Mouse (Mus musculus): Measurements from ENCODE around the gene Abcc10. TPM values are rescaled to one million over a fixed set of nuclear protein-coding genes. Genes with fewer than 3 reads are reported as not detected.

The Abcc10 gene
- polyA plus RNA-seq (2014; fragmentation: Nextera tagmentation; extraction: Ambion mirVana), result 4.7 and 5.5 TPM in 2 replicates

DNA sequence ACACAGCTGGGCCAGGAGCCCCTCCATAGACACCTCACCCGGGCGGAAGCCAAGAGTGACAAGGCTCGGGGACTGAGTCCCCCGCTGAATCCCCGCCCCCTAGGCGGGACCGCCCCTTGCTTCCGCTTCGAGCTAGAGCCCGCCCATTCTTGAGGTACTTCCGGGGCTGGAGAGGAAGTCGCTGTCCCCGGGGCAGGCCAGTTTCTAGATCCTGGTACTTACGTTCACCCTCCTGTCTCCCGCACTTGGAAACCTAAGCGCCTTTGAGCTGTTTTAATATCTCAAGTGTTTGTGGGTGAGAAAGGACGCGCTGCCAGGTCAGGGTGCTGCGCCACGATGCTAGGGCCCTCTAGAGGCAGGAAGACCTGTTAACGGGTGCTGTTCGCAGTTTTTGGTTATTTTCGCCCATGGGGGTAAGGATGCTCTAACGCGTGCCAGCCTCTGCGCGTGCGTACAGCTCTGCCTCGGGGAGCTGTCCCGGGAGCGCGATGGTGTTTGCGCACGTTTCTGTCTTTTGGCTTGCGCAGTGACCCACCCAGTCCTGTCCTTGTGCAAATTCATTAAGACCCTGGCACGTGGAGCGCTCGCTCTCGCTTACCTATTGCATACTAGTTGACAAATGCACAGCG lies at the start of gene Abcc10:
Abcc10 (minus strand) TSS at position 447 of the 629 bp plus-strand sequence.
- Histone ChIP-seq H3K36me3 (ENCODE audit: insufficient read depth) (no peaks in the 10 kb centered on the region), H3K4me2 (peak within 1 kb of the TSS; percentile 85), H3K9ac (peak within 1 kb of the TSS; percentile 71), H3K4me3 (ENCODE audit: low read depth, low read length) (peak within 1 kb of the TSS; percentile 69), H3K9me3 (ENCODE audit: low read depth, low read length) (no peaks in the 10 kb centered on the region), H3K4me1 (ENCODE audit: insufficient read depth) (no peaks in the 10 kb centered on the region), H3K27me3 (ENCODE audit: insufficient read depth, low read length) (no peaks in the 10 kb centered on the region), H3K27ac (ENCODE audit: low read depth) (peak within 1 kb of the TSS; percentile 93)
- DNase-seq (peak; percentile 99), ATAC-seq (ENCODE audit: insufficient read depth) (peak; percentile 99)
- under 1% methylated on average over 40 of the region's 40 CpGs for WGBS
- TF ChIP-seq CTCF (IDR thresholded peaks at IDR 0.05; ENCODE audit: low read depth), result peak; percentile 54

DNA sequence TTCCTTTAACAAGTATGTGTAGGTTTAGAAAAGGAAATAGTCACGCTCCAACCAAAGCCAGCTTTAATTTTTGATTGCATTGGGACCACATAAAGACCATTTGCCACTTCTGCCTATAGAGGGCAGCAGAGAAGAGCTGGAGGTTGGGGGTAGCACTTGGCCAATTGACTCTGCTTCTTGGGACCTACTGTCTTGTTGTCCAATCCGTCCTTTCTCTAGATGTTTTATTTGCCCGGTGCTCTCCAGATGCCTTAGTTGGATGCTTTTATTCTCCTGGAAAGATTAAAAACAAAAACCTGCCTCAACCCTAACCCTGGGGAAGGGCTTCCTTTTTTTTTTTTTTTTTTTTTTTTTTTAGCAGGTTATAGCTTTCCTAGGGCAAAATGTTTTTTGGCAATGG lies 43.6 kb upstream of the Abcc10 start:
- no peak overlapping the region for H3K4me3 ChIP-seq (ENCODE audit: low read depth, low read length)
- no peak overlapping the region for H3K4me2 ChIP-seq
- H3K9me3 ChIP-seq (ENCODE audit: low read depth, low read length), result no peaks in the 10 kb centered on the region
- no peak overlapping the region for H3K27ac ChIP-seq (ENCODE audit: low read depth)
- DNase-seq (peak; percentile 32), ATAC-seq (ENCODE audit: insufficient read depth) (no peak)
- TF ChIP-seq CTCF (IDR thresholded peaks at IDR 0.05; ENCODE audit: low read depth), result peak; percentile 42; the same call in 1 of the 2 replicates
- H3K36me3 ChIP-seq (ENCODE audit: insufficient read depth), result no peaks in the 10 kb centered on the region
- 65% methylated on average over 3 of the region's 3 CpGs for WGBS
- no peaks in the 10 kb centered on the region for H3K4me1 ChIP-seq (ENCODE audit: insufficient read depth)
- no peak overlapping the region for H3K9ac ChIP-seq
- no peaks in the 10 kb centered on the region for H3K27me3 ChIP-seq (ENCODE audit: insufficient read depth, low read length)

DNA sequence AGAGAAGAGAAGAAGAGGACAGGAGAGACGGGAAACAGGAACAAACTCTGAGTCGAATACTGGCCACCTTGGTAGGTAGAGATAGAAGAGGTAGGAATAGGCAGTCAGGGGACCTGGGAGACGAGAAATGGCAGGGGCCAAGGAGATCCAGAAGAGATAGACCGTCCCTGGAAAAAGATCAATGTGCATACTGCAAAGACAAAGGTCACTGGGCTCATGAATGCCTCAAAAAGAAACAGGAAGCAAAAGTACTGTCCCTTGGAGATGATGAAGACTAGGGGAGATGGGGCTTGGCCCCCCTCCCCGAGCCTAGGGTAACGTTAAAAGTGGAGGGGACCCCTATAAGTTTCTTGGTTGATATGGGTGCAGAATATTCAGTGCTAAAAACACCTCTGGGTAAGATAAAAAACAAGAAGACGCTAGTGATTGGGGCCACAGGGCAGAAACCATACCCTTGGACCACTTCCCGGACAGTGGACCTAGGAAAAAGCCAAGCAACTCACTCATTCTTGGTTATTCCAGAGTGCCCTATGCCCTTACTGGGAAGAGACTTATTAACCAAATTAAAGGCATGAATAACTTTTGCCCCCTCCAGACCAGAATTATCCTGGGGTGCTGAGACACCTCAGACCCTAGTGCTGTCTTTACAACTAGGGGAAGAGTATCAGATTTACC lies 23.0 kb upstream of the Abcc10 start:
- Histone ChIP-seq H3K9ac (no peak overlapping the region), H3K27me3 (ENCODE audit: insufficient read depth, low read length) (no peaks in the 10 kb centered on the region), H3K4me2 (no peak overlapping the region), H3K36me3 (ENCODE audit: insufficient read depth) (no peaks in the 10 kb centered on the region), H3K27ac (ENCODE audit: low read depth) (no peak overlapping the region), H3K4me3 (ENCODE audit: low read depth, low read length) (no peak overlapping the region), H3K4me1 (ENCODE audit: insufficient read depth) (no peaks in the 10 kb centered on the region), H3K9me3 (ENCODE audit: low read depth, low read length) (no peaks in the 10 kb centered on the region; the same call in 1 of the 2 replicates)
- 86% methylated on average over 8 of the region's 8 CpGs for WGBS
- TF ChIP-seq CTCF (IDR thresholded peaks at IDR 0.05; ENCODE audit: low read depth), result no peak
- DNase-seq (no peak), ATAC-seq (ENCODE audit: insufficient read depth) (no peak)

DNA sequence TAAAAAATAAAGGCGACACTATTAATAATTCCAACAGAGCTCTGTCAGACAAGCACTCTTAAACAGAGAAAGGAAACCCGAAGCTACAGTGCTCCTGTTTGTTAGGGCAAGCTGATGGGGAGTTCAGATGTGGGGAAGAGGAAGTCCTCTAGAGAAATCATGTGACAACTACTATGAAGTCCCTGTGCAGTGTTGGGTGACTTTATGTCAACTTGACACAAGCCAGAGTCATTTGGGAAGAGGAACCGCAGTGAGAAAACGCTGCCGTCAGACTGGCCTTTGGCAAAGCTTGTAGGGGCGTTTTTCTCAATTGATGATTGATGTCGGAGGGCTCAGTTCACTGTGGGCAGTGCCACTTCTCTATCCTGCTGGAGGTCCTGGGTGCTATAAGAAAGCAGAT lies 13.1 kb upstream of the Abcc10 start:
- DNase-seq, result no peak
- Histone ChIP-seq H3K4me3 (ENCODE audit: low read depth, low read length) (no peak overlapping the region), H3K9me3 (ENCODE audit: low read depth, low read length) (peaks cover 3% of the 10 kb centered on the region; the same call in 1 of the 2 replicates), H3K27me3 (ENCODE audit: insufficient read depth, low read length) (no peaks in the 10 kb centered on the region), H3K36me3 (ENCODE audit: insufficient read depth) (no peaks in the 10 kb centered on the region), H3K4me1 (ENCODE audit: insufficient read depth) (no peaks in the 10 kb centered on the region), H3K27ac (ENCODE audit: low read depth) (no peak overlapping the region), H3K9ac (no peak overlapping the region), H3K4me2 (no peak overlapping the region)
- no peak for TF ChIP-seq CTCF (IDR thresholded peaks at IDR 0.05; ENCODE audit: low read depth)
- 65% methylated on average over 7 of the region's 7 CpGs for WGBS
- no peak for ATAC-seq (ENCODE audit: insufficient read depth)

DNA sequence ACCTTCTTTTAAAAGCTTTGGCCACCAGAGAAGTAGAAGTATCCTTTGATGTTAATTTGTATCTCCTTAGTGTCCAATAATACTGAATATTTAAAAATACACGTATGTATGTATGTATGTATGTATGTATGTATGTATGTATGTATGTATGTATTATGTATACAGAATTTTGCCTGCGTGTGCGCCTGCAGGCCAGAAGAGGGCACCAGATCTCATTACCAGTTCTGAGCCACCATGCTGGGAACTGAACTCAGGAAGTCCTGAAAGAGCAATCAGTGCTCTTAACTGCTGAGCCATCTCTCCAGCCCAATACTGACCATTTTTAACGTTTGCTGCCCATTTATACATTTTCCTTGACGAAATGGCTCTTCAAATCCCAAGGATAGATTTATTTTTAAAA lies 8.3 kb upstream of the Abcc10 start:
- Histone ChIP-seq H3K4me3 (ENCODE audit: low read depth, low read length) (no peak overlapping the region), H3K27ac (ENCODE audit: low read depth) (no peak overlapping the region), H3K9me3 (ENCODE audit: low read depth, low read length) (no peaks in the 10 kb centered on the region), H3K27me3 (ENCODE audit: insufficient read depth, low read length) (no peaks in the 10 kb centered on the region), H3K9ac (no peak overlapping the region), H3K36me3 (ENCODE audit: insufficient read depth) (no peaks in the 10 kb centered on the region), H3K4me1 (ENCODE audit: insufficient read depth) (no peaks in the 10 kb centered on the region), H3K4me2 (no peak overlapping the region)
- WGBS, result 18% methylated on average over 5 of the region's 5 CpGs
- TF ChIP-seq CTCF (IDR thresholded peaks at IDR 0.05; ENCODE audit: low read depth), result peak; percentile 56
- DNase-seq (peak; percentile 63), ATAC-seq (ENCODE audit: insufficient read depth) (no peak)

DNA sequence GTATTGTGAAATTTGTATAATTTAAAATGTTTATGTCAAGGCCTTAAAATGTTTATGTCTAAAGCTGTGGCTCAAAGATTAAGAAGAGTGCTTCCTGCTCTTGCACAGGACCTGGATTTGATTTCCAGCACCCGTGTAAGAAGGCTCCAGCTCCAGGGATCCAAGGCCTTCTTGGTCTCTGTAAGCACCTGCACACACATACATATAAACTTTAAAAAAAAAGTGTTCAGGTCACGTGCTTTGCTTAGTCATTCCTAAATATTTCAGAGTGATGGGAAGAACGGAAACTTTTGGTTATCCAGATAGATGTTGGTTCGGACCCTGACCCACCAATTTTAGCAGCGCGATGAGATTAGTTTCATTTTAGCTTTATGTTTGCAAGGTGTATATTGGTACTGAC lies 571 bp upstream of the Abcc10 start:
- Histone ChIP-seq H3K27ac (ENCODE audit: low read depth) (peak overlapping the region; percentile 93; the same call in 1 of the 2 replicates), H3K27me3 (ENCODE audit: insufficient read depth, low read length) (no peaks in the 10 kb centered on the region), H3K4me1 (ENCODE audit: insufficient read depth) (no peaks in the 10 kb centered on the region), H3K36me3 (ENCODE audit: insufficient read depth) (no peaks in the 10 kb centered on the region), H3K4me2 (peak overlapping the region; percentile 85), H3K9me3 (ENCODE audit: low read depth, low read length) (no peaks in the 10 kb centered on the region), H3K9ac (peak overlapping the region; percentile 71; the same call in 1 of the 2 replicates), H3K4me3 (ENCODE audit: low read depth, low read length) (peak overlapping the region; percentile 69)
- TF ChIP-seq CTCF (IDR thresholded peaks at IDR 0.05; ENCODE audit: low read depth), result no peak
- ATAC-seq (ENCODE audit: insufficient read depth) (no peak), DNase-seq (peak; percentile 13)
- WGBS, result 62% methylated on average over 6 of the region's 6 CpGs

DNA sequence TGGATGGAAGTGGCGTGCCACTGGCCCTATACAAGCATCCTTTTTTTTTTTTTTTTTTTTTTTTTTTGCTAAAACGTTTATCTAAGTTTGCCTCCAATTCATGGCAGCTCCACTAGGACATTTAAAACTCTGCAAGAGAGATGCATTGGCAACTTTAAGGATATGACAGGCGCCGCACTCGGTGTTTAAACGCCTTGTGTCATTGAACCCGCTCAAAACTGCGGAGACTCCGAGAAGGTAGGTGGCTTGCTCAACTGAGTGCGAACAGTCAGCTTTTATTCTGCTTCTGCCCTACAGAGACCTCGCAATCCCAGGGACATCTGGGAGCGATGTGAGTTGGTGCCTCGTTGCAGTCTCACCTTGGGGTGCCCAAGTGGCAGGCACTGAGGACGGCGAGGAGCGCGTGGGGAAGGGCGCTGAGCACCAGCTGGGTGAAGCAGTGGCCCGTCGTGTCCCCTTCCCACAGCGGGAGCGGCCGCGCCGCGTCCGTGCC lies 693 bp downstream of the Abcc10 start:
- Histone ChIP-seq H3K4me2 (peak overlapping the region; percentile 85), H3K4me1 (ENCODE audit: insufficient read depth) (no peaks in the 10 kb centered on the region), H3K27ac (ENCODE audit: low read depth) (peak overlapping the region; percentile 93), H3K9me3 (ENCODE audit: low read depth, low read length) (no peaks in the 10 kb centered on the region), H3K36me3 (ENCODE audit: insufficient read depth) (no peaks in the 10 kb centered on the region), H3K9ac (peak overlapping the region; percentile 71), H3K27me3 (ENCODE audit: insufficient read depth, low read length) (no peaks in the 10 kb centered on the region), H3K4me3 (ENCODE audit: low read depth, low read length) (peak overlapping the region; percentile 69)
- TF ChIP-seq CTCF (IDR thresholded peaks at IDR 0.05; ENCODE audit: low read depth), result no peak
- DNase-seq, result peak; percentile 44
- WGBS, result 2% methylated on average over 27 of the region's 27 CpGs
- ATAC-seq (ENCODE audit: insufficient read depth), result no peak

All from lung, embryonic 14.5 days (tissue).